Mouse (Mus musculus) small intestine, adult 2 months (tissue): ENCODE results near the gene Med12l. TPM values are rescaled to one million over a fixed set of nuclear protein-coding genes. Genes with fewer than 3 reads are reported as not detected.

Source experiments
- H3K27ac ChIP-seq: fragments of 200-500 bp; 2 replicates; pipeline ENCODE4 v1.5.1; 2012; ENCODE audit warnings: low read depth, low read length, control low read depth, inconsistent platforms; ENCODE audit not compliant: insufficient read depth
- H3K27me3 ChIP-seq: fragments of 200-500 bp; 2 replicates; pipeline ENCODE4 v1.6.1; 2012; ENCODE audit warnings: mild to moderate bottlenecking, moderate library complexity, low read length, inconsistent platforms; ENCODE audit not compliant: control insufficient read depth, insufficient read depth
- H3K36me3 ChIP-seq: fragments of 200-500 bp; 2 replicates; pipeline ENCODE4 v1.6.1; 2012; ENCODE audit warnings: mild to moderate bottlenecking, low read length, control low read depth, inconsistent platforms; ENCODE audit not compliant: control insufficient read depth, insufficient read depth
- H3K4me1 ChIP-seq: fragments of 200-500 bp; 2 replicates; pipeline ENCODE4 v1.6.1; 2012; ENCODE audit warnings: low read length, inconsistent platforms, mixed read lengths; ENCODE audit not compliant: control insufficient read depth, insufficient read depth, insufficient read length
- H3K4me3 ChIP-seq: fragments of 200-500 bp; 2 replicates; pipeline ENCODE4 v1.5.1; 2012; ENCODE audit warnings: low read depth, mild to moderate bottlenecking, control low read depth, inconsistent platforms, low read length, moderate library complexity
- CTCF ChIP-seq: fragments of 200-500 bp; IDR thresholded peaks from 2 replicates; pipeline ENCODE4 v1.5.1; 2012; ENCODE audit warnings: low read depth, mild to moderate bottlenecking, control low read depth, inconsistent platforms, low read length, moderate library complexity, mixed read lengths; ENCODE audit not compliant: insufficient replicate concordance, insufficient read length; ENCODE audit errors: extremely low read depth
- POLR2A ChIP-seq: fragments of 200-500 bp; IDR thresholded peaks from 2 replicates; pipeline ENCODE4 v1.6.1; 2012; ENCODE audit warnings: low read depth, mild to moderate bottlenecking, control low read depth, inconsistent platforms, low read length, moderate library complexity
- WGBS: fragments of 180-500 bp; shearing (Covaris S2); methylation state at CpG from one replicate; pipeline ENCODE4 v1.1.7; 2018; 5-methylcytosine and 5-hydroxymethylcytosine counted together
- polyA plus RNA-seq: library from polyadenylated mRNA; depleted of rRNA; stranded (reverse); fragments of >200 nt; gene quantifications from 2 replicates; pipeline ENCODE4 v1.2.3, GENCODE M21; 2012

Med12l gene
- polyA plus RNA-seq, 1 experiment, result 0.43 TPM

- Histone ChIP-seq H3K27ac (no peak overlapping the region), H3K4me3 (no peak overlapping the region), H3K4me1 (peaks cover 5% of the 10 kb centered on the region; the same call in 1 of the 2 replicates), H3K27me3 (no peaks in the 10 kb centered on the region), H3K36me3 (no peaks in the 10 kb centered on the region)
- TF ChIP-seq POLR2A (no peak), CTCF (no peak)
- 92% methylated on average over 2 of the region's 2 CpGs for WGBS
Measured at GRCm38 (mm10) chr3:59263417-59263816, 257.8 kb downstream of the Med12l start.

GRCm38 (mm10) chr3:59263988-59264387, 258.4 kb downstream of the Med12l start:
- Histone ChIP-seq H3K4me1 (peaks cover 5% of the 10 kb centered on the region; the same call in 1 of the 2 replicates), H3K36me3 (no peaks in the 10 kb centered on the region), H3K27me3 (no peaks in the 10 kb centered on the region), H3K4me3 (no peak overlapping the region), H3K27ac (no peak overlapping the region)
- no peak for TF ChIP-seq POLR2A
- TF ChIP-seq CTCF, result no peak
- WGBS, result 77% methylated on average over 3 of the region's 3 CpGs

GRCm38 (mm10) chr3:59270811-59271210, 265.2 kb downstream of the Med12l start:
- no peaks in the 10 kb centered on the region for H3K27me3 ChIP-seq
- H3K4me3 ChIP-seq, result no peak overlapping the region
- H3K36me3 ChIP-seq, result no peaks in the 10 kb centered on the region
- no peak for TF ChIP-seq POLR2A
- no peak for TF ChIP-seq CTCF
- no peak overlapping the region for H3K27ac ChIP-seq
- no peaks in the 10 kb centered on the region for H3K4me1 ChIP-seq
- 84% methylated on average over 6 of the region's 6 CpGs for WGBS

- Histone ChIP-seq H3K27ac (no peak overlapping the region), H3K36me3 (no peaks in the 10 kb centered on the region), H3K4me1 (no peaks in the 10 kb centered on the region), H3K4me3 (no peak overlapping the region), H3K27me3 (no peaks in the 10 kb centered on the region)
- WGBS, result 58% methylated on average over 3 of the region's 3 CpGs
- TF ChIP-seq POLR2A (no peak), CTCF (no peak)
Measured at GRCm38 (mm10) chr3:59277502-59278253, 272.1 kb downstream of the Med12l start.

- no peaks in the 10 kb centered on the region for H3K36me3 ChIP-seq
- no peaks in the 10 kb centered on the region for H3K27me3 ChIP-seq
- no peaks in the 10 kb centered on the region for H3K4me1 ChIP-seq
- H3K4me3 ChIP-seq, result no peak overlapping the region
- TF ChIP-seq CTCF, result no peak
- TF ChIP-seq POLR2A, result no peak
- WGBS, result 93% methylated on average over 3 of the region's 3 CpGs
- no peak overlapping the region for H3K27ac ChIP-seq
Measured at GRCm38 (mm10) chr3:59278254-59278533, 272.6 kb downstream of the Med12l start.

- Histone ChIP-seq H3K4me1 (no peaks in the 10 kb centered on the region), H3K27ac (no peak overlapping the region), H3K36me3 (no peaks in the 10 kb centered on the region), H3K27me3 (no peaks in the 10 kb centered on the region), H3K4me3 (no peak overlapping the region)
- no peak for TF ChIP-seq CTCF
- no peak for TF ChIP-seq POLR2A
Measured at GRCm38 (mm10) chr3:59278620-59279019, 273.0 kb downstream of the Med12l start.

GRCm38 (mm10) chr3:59290551-59290950, 284.9 kb downstream of the Med12l start:
- WGBS, result 44% methylated on average over 2 of the region's 2 CpGs
- TF ChIP-seq CTCF, result no peak
- TF ChIP-seq POLR2A, result no peak
- Histone ChIP-seq H3K4me1 (no peaks in the 10 kb centered on the region), H3K36me3 (no peaks in the 10 kb centered on the region), H3K4me3 (no peak overlapping the region), H3K27ac (no peak overlapping the region), H3K27me3 (no peaks in the 10 kb centered on the region)
